Mouse (Mus musculus): Measurements from ENCODE around the gene Lama4.

Gene Lama4

GRCm38 (mm10) chr10:38994719-38995450 lies 29.6 kb downstream of the Lama4 start:
- no peak for DNase-seq (ENCODE audit: extremely low spot score, low read depth, low spot score)

DNA sequence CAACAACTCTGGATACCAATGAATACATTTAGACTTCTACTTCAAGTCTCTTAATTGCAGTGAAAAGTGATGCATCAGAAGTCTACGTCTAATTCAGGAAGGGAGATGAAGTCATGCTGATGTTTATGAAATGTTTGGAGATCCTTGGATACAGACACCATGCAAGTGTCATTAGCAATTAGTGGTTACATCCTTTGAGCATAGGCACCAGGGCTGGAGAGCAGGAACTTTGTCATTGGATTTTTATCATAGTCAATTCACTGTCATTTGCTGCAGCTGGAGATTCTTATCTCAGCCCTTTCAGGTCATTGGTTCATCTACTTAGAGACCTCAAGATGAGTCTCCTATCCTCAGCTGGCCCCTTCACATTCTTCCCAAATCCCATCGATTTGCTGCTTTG lies 30.6 kb downstream of the Lama4 start:
- DNase-seq (ENCODE audit: extremely low spot score, low read depth, low spot score): no peak

- no peak for DNase-seq (ENCODE audit: extremely low spot score, low read depth, low spot score)
Measured at GRCm38 (mm10) chr10:39000951-39001350, 35.6 kb downstream of the Lama4 start.

DNA sequence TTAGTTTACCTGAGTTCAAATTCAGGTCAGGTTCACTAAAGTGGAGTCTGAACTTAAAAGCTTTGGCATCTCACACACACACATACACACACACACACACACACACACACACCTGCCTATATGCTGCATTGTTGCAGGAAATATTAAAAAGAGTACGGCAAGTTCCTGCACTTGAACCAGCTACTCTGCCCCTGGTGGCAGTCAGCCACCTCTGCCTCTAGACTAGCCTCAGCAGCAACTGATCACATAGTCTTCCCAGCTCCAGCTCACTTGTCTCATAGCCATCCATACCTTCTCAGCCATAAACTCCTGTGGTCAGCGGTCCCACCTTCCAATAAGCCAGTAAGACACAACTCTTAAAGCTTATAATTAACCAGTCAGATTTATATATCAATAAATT lies 37.2 kb downstream of the Lama4 start:
- DNase-seq (ENCODE audit: extremely low spot score, low read depth, low spot score): no peak

- no peak for DNase-seq (ENCODE audit: extremely low spot score, low read depth, low spot score)
Measured at GRCm38 (mm10) chr10:39003520-39003919, 38.2 kb downstream of the Lama4 start.

DNA sequence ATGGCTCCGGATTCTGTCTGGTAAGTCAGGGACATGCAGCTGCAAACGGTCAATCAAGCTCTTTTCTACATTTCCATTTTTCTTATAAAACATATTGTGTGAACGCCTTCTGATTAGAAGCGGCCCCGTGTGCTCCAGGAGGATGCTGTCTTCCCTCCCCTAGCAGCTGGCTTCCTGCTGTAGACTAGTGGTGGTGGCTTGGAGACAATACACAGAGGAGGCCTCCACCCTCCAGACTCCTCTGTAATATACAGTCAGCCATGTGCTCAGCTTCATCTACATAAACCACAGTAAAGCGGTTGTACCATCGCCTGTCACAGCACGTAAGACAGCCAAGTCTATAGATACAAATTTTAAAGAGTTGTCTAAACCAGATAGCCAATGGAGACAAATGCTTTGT lies 40.2 kb downstream of the Lama4 start:
- DNase-seq (ENCODE audit: extremely low spot score, low read depth, low spot score): no peak

GRCm38 (mm10) chr10:39006433-39007105 lies 41.3 kb downstream of the Lama4 start:
- DNase-seq (ENCODE audit: extremely low spot score, low read depth, low spot score): no peak

DNA sequence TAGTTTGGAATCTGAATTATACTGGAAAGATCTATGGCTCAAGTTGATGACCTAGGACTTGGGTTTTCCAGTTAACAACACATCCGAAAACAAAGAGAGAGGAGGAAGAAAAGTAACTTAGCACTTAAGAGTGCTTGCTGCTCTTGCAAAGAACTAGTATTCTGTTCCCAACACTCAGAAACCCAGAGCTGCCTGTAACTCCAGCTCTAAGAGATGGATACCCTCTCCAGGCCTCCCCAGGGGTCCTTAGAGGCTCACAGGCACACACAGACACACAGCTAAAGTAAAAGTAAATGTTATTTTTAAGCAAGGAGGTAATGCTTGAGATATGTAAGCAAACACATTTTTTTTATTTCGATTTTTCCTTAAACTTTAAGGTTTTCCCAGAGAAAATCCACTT lies 49.5 kb downstream of the Lama4 start:
- DNase-seq (ENCODE audit: extremely low spot score, low read depth, low spot score): no peak

DNA sequence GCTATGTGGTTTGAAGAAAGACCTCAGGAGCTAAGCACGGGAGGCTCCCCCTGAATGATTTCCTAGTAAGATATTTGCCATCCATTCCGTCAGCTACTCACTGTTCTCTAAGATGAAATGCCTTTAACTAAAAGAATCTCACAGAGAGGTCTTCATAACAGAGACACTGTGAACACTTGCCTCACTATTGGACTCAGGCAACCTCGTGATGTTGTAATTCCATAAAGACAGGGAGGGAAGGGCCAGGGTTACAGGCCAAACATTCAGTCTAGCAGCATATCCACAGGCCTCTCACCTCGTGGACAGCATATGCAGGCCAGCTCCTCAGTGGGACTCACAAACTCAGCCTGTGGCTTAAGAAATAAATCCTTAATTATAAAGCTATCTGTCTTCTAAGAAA lies 52.7 kb downstream of the Lama4 start:
- no peak for DNase-seq (ENCODE audit: extremely low spot score, low read depth, low spot score)

- no peak for DNase-seq (ENCODE audit: extremely low spot score, low read depth, low spot score)
Measured at GRCm38 (mm10) chr10:39018635-39019034, 53.3 kb downstream of the Lama4 start.

DNA sequence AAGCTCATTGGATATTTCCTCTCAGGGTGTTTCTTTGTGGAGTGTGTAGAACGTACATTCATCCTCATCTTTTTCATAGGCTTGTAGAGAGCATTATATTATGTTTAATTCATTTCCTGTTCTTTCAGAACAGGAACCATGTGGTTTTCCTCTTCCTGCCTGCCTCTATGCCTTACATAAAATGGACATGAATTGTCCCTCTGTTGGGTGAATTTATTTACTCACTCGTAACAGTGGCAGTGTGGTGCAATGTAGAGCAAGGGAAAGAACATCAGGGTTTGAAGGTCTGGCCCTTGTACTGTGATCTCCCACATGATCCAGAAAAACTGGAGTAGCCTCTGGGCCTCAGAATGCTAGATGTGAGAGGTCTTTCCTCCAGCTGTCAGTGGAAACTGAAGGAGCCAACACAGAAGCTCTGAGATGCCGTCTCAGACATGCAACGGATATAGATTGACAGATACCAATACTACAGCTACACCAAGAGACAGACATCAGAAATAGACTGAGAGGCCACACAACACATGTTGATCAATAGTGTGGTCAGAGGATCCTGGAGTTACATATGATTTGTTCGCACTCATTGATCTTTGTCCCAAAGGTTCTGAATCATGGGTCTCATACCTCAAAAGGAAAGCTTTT lies 58.4 kb downstream of the Lama4 start:
- no peak for DNase-seq (ENCODE audit: extremely low spot score, low read depth, low spot score)

GRCm38 (mm10) chr10:39026529-39026928 lies 61.2 kb downstream of the Lama4 start:
- DNase-seq (ENCODE audit: extremely low spot score, low read depth, low spot score): no peak

DNA sequence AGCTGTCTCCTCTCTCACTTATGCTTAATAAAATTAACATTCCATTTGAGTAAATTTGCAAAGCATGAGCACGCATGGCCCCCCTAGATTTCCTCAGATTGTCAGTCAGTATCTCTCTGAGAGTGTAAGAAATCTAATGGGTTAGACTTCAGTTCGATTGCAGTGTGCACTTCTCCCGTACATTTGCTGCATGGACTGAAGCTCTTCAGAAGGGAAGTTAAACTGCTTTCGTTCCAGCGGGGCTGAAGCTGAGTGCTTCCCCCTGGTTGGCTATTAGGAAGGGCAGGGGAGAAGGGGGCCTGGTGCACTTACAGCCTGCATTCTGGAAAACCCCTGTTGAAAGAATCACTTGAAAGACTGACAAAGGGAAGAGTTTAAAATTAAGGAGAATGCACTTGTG lies 61.7 kb downstream of the Lama4 start:
- DNase-seq (ENCODE audit: extremely low spot score, low read depth, low spot score): no peak

DNA sequence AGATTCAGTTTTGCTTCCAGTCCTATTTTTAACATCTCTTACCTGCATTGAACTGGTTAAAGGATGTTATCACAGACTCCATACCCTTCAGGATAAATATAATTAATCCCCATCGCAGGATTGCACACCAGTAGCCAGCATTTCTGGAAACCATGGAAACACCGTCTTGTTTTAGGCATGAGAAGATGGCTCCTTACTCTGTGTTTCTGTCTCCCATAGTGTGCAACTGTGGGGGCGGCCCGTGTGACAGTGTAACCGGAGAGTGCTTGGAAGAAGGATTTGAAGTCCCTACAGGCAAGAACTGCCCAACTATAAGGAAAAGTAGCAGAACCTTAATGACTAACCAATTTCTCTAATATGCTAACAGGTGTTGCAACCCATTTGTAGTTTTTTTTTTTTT lies 63.1 kb downstream of the Lama4 start:
- DNase-seq (ENCODE audit: extremely low spot score, low read depth, low spot score): no peak

DNA sequence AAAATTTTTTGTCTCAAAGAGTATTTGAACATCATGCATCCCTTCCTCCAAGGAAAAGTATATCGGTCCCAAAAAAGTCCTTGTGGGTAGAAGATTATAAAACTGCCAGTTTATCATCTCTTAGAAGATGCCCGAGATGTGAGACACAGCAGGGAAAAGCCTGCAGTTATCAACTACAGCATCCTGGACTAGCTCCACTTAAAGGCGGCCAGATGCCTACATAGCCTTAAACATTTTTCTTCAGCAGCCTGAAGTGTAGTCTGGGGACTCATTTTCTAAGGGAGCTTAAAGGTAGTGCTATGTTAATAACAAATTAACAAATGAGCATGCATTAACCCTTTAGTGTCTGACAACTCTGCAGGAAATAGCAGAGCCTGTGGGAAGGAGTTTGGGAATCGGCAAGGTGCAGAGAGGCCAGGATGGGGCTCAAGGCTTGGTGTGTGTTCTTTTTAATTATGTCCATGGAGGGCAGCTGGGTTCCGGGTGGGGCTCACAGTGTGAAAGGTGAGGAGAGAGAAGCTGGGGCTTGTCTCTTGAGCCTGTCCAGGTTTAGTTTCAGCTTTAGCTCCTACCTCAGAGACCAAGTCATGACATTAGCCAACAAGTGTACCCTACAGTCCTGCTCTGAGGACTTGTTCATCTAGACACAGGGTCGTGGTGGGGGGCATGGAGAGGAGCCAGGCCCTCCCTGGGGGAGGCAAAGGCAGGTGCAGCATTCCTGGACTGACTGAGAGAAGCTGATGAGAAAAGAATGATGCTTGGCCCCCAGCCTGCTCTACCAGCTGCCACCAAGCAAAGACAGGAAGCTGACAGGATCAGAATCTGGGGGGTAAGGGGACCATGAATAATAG lies 64.2 kb downstream of the Lama4 start:
- DNase-seq (ENCODE audit: extremely low spot score, low read depth, low spot score): no peak

DNA sequence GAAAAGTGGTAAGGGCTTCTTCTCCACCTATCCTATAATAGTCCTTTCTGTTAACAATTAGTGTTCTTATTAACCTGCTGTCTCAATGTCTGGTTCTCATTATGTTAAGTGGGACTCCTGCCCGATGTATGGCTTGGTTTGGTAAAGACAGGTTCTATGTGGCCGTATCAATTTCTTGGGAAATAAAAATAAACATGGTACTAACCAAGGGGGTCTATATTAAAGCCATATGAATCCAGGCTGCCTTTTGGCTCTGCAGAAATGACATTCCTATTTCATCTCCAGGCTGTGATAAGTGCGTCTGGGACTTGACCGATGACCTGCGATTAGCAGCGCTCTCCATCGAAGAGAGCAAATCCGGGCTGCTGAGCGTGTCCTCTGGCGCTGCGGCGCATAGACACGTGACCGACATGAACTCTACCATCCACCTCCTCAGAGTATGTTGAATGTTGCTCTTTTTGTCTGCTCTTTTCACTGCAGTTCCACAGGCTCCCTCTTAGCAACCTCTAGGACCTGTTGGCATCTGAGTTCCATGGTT lies 64.9 kb downstream of the Lama4 start:
- no peak for DNase-seq (ENCODE audit: extremely low spot score, low read depth, low spot score)

- DNase-seq (ENCODE audit: extremely low spot score, low read depth, low spot score): no peak
Measured at GRCm38 (mm10) chr10:39039564-39039963, 74.2 kb downstream of the Lama4 start.

- no peak for DNase-seq (ENCODE audit: extremely low spot score, low read depth, low spot score)
Measured at GRCm38 (mm10) chr10:39040026-39040425, 74.7 kb downstream of the Lama4 start.

GRCm38 (mm10) chr10:39044476-39044995 lies 79.2 kb downstream of the Lama4 start:
- DNase-seq (ENCODE audit: extremely low spot score, low read depth, low spot score): no peak

- DNase-seq (ENCODE audit: extremely low spot score, low read depth, low spot score): no peak
Measured at GRCm38 (mm10) chr10:39045111-39045510, 79.8 kb downstream of the Lama4 start.

- no peak for DNase-seq (ENCODE audit: extremely low spot score, low read depth, low spot score)
Measured at GRCm38 (mm10) chr10:39047775-39048174, 82.5 kb downstream of the Lama4 start.
